Mouse (Mus musculus): Measurements from ENCODE around the gene Olfr658.
A peak's percentile ranks its signal among the peaks of the same experiment; 100 is the strongest.

The Olfr658 gene

DNA sequence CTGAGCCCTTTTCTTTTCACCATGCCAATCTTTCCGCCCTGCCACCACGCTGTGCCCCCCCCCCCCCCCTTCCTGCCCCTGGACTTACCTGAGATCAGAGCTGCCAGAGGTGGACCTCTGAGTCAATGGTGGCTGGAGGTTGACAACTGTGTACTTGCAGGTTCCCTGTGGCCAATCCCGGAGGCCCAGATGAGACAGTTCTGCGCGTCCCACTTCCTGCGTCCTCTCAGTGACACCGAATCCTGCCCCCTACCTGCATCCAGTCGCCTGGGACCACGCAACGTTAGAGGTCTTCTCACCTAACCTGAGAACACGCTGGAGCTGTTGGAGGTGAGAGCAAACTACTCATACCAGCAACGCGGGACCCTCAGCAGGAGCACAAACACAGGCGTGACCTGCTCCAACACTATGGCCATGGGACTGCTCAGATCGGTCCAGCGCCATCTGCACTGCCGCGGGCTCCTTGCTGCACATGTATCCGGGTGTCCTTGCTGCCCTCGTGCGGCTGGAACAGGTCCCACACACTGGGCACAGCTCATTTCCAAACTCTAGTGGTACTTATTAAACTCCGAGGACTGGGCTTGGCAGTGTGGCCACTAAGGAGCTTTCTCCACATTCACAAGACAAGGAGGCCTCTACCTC, at the start of gene Olfr658:
TSS of gene Olfr658 (minus strand) at position 465 of the 642 bp plus-strand sequence.
- peak; percentile 21 for DNase-seq

GRCm38 (mm10) chr7:104686201-104686600, 39.1 kb upstream of the Olfr658 start, which contains the start of gene Olfr661:
Olfr661 (plus strand) TSS chr7:104686501.
- DNase-seq = no peak

DNA sequence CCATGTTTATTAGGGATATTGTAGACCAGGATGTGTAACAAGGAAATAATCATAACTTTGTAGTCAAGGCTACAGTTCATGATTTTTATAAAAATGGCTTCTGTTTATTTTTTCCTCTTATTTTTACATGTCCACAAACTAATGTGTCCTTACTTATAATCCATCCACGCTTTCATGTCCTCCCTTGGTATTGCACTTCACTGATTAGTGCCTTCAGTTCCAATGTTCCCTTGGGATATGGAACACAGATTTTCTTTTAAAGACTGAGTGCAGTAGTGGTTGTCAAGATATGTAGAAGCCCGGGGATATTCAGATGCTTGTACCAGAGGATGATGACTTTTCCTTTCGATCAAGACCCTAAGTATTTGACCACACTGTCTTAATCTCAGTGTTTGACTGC, 19.3 kb upstream of the Olfr658 start, which contains the start of gene Olfr659:
TSS of gene Olfr659 (plus strand) at position 301 of the 400 bp plus-strand sequence.
- DNase-seq = no peak

- no peak for DNase-seq
Observed at GRCm38 (mm10) chr7:104624494-104624893, 22.6 kb downstream of the Olfr658 start, which contains the start of gene Olfr657. Olfr657 (plus strand) TSS chr7:104624794.

DNA sequence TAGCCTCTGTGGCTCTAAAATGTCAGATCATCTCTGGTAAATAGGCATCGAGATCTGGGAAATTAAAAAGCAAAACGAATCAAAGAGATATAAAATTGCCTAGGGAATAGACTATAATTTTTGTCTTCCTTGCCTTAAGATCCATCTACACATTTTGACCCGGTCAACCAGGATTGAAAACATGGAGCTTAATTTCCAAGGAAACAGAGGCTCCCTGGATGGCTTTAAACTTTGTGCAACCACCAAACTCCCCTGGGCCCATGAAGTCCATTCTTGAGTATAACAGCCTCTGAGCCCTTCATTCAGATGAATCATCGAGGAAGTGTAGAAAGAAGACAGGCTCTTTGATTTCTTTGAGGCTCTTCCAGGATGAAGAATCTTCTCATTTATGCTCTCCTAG, 33.5 kb downstream of the Olfr658 start, which contains the start of gene Olfr656:
TSS of gene Olfr656 (plus strand) at position 301 of the 400 bp plus-strand sequence.
- no peak for DNase-seq

DNA sequence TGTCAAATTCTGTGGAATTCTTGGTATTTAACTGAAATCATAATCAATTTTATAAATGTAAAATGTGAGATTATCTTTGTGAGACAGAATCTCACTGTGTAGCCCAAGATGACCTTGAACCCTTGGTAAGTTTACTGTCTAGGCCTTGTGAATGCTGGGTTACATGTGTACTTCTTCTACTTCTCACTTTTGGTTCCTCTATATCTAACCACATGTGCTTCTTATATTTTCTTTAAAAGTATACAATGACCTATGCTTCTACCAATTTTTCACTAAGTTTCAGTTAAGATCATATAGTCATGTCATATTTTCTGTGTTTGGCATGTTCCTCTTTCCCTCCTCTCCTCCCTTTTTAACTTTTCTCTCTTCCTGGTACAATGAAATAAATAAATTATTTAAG, 42.4 kb downstream of the Olfr658 start:
- no peak for DNase-seq

DNA sequence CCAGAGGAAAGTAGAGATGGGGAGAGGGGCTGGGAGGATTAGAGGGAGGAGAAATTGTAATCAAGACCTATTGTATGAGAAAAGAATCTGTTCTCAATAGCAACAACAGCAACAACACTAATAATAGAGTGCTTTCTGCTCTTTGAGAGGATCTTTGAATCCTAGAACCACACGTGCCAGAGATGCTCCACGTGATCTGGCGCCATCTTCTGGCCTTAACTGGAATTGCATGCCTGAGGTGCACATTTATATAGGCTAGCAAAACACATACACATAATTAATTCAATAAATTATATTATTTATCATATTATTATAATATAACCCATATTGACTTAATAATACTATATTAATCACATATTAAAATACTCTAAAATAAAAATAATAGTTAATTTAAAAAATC, 43.9 kb downstream of the Olfr658 start:
- DNase-seq = no peak

- no peak for DNase-seq
Observed at GRCm38 (mm10) chr7:104601679-104602078, 45.4 kb downstream of the Olfr658 start, which contains the start of gene Olfr655. Olfr655 (minus strand) TSS chr7:104601779.
